Mouse (Mus musculus) limb, embryonic 12.5 days (tissue): ENCODE results near the gene Zhx3. TPM values are rescaled to one million over a fixed set of nuclear protein-coding genes. Genes with fewer than 3 reads are reported as not detected.

Source experiments
- ATAC-seq: fragments of 200-750 bp; cut with Nextera tagmentation; 2 replicates; pipeline ENCODE4 v1.8.0; 2017; ENCODE audit warnings: low read depth, moderate TSS enrichment; ENCODE audit not compliant: insufficient number of reproducible peaks, insufficient read depth, low FRiP score, low TSS enrichment
- H3K27ac ChIP-seq: fragments of 300-500 bp; sonication (generic); 2 replicates; pipeline ENCODE4 v1.5.1; 2016; ENCODE audit warnings: mild to moderate bottlenecking, moderate library complexity
- H3K27me3 ChIP-seq: fragments of 300-500 bp; sonication (generic); 2 replicates; pipeline ENCODE4 v1.6.1; 2016; ENCODE audit warnings: mild to moderate bottlenecking, moderate library complexity
- H3K36me3 ChIP-seq: fragments of 300-500 bp; sonication (generic); 2 replicates; pipeline ENCODE4 v1.6.1; 2016; ENCODE audit warnings: mild to moderate bottlenecking, moderate library complexity
- H3K4me1 ChIP-seq: fragments of 300-500 bp; sonication (generic); replicated peaks from 2 replicates; pipeline ENCODE4 v1.6.1; 2016
- H3K4me2 ChIP-seq: fragments of 300-500 bp; sonication (generic); 2 replicates; pipeline ENCODE4 v1.6.1; 2016; ENCODE audit warnings: mild to moderate bottlenecking, moderate library complexity
- H3K4me3 ChIP-seq: fragments of 300-500 bp; sonication (generic); replicated peaks from 2 replicates; pipeline ENCODE4 v1.5.1; 2016; ENCODE audit warnings: mild to moderate bottlenecking
- H3K9ac ChIP-seq: fragments of 300-500 bp; sonication (generic); replicated peaks from 2 replicates; pipeline ENCODE4 v1.6.1; 2016; ENCODE audit warnings: mild to moderate bottlenecking, moderate library complexity
- H3K9me3 ChIP-seq: fragments of 300-500 bp; sonication (generic); 2 replicates; pipeline ENCODE4 v1.6.1; 2016; ENCODE audit warnings: mild to moderate bottlenecking, moderate library complexity
- WGBS: fragments of 180-500 bp; shearing (Covaris S2); methylation state at CpG from one replicate; pipeline ENCODE4 v1.1.7; 2016; 5-methylcytosine and 5-hydroxymethylcytosine counted together
- polyA plus RNA-seq: library from polyadenylated mRNA; unstranded; fragments of >200 nt; fragmentation: Nextera tagmentation; extraction: Ambion mirVana; gene quantifications from 2 replicates; pipeline ENCODE4 v1.2.1, GENCODE M21; 2016

Zhx3 gene
- polyA plus RNA-seq, 1 experiment from 2014 or later, result 10.4 TPM

DNA sequence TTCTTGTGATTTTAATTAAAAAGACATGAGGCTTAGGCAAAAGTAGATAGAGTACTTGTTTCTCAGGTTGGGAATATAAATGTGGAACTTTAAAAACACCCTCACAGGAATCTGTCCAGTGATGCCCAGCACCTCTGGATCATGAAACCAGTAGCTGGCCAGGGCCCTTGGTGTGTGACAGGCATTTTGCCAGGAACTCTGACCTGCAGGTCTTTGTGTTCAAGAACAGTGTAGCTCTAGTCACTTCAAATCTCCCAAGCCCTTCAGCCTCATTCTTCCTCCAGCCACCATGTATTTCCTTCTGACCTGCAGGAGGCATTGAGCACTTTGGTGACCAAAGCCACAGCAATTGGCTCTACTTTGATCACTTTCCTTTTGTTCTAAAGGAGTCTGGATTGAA lies 102.4 kb downstream of the Zhx3 start:
- Histone ChIP-seq H3K4me3 (no peak overlapping the region), H3K9me3 (no peaks in the 10 kb centered on the region), H3K4me2 (no peak overlapping the region), H3K36me3 (peaks cover 38% of the 10 kb centered on the region), H3K27me3 (no peaks in the 10 kb centered on the region), H3K9ac (no peak overlapping the region), H3K27ac (no peak overlapping the region), H3K4me1 (no peaks in the 10 kb centered on the region)
- ATAC-seq, result no peak

DNA sequence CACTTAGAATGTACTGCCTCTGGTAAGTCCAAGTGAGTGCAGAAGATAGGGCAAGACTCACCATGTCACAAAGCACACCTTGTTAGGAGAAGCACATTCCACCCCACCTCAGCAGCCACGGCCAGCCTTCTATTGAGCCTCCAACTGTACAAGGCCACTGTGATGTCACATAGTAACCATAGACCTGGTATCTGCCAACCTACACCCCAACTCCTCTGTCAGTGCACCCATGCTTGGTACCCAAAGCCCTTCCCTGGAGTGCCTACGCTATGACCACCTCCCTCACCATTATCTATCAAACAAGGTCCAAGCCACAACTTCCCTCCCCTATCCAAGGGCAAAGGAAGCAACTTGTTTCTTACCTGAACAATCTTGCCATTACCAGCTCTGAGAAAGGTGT lies 103.8 kb downstream of the Zhx3 start:
- H3K27ac ChIP-seq, result no peak overlapping the region
- no peak for ATAC-seq
- WGBS, result 95% methylated on average over 2 of the region's 2 CpGs

DNA sequence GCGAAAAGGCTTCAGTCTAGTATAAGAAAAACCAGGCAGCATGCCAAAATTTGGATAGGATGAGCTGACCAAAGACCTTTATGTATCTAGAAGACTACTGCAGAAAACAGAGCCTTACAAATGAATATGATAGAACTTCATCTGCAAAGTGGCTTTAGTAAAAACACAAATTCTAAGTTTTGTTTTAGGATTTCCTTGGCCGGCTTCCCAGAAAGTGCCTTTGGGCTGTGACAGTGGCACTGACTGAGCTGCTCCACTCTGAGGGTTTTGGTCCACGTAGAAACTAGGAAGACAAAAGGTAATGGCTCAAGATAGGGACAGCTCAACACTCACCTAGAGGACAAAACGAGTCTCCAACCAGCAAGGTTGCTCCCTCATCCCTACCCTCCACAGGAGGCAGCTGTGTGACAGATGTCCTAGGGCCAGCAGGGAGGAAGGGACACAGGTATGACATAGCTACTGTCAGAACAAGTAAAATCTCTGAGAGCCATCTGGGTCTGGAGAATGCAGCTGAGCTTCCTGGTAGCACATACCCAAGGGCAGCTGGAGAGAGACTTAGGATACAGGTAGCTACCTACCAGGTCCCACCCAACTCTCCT lies 104.6 kb downstream of the Zhx3 start:
- Histone ChIP-seq H3K9me3 (no peaks in the 10 kb centered on the region), H3K4me3 (no peak overlapping the region), H3K4me2 (no peak overlapping the region), H3K27me3 (no peaks in the 10 kb centered on the region), H3K4me1 (no peaks in the 10 kb centered on the region), H3K27ac (no peak overlapping the region), H3K9ac (no peak overlapping the region), H3K36me3 (peaks cover 60% of the 10 kb centered on the region)
- 89% methylated on average over 4 of the region's 4 CpGs for WGBS
- no peak for ATAC-seq

More for the DNA sequence above, 103.8 kb downstream of the Zhx3 start:
- Histone ChIP-seq H3K9ac (no peak overlapping the region), H3K27me3 (no peaks in the 10 kb centered on the region), H3K4me2 (no peak overlapping the region), H3K4me3 (no peak overlapping the region), H3K4me1 (no peaks in the 10 kb centered on the region), H3K9me3 (no peaks in the 10 kb centered on the region), H3K36me3 (peaks cover 52% of the 10 kb centered on the region)

DNA sequence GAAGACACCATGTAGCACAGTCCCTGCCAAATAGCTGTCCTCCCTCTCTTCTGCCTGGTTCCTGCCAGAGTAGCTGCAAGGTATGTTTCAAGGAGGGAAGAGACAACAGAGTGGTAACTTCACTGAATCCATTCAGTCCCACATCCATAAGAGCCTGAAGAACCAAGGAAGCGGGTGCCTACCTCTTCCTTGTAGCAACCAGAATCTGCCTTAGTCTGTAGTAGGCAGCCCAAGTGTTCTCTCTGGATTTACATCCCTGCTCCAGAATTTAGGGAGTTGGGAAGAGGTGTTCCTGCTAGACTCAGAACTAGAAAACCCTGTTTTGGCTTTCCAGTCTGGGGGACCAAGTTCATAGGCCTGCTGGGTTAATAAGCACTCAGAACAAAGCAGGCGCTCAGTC lies 105.6 kb downstream of the Zhx3 start:
- 90% methylated on average over 2 of the region's 2 CpGs for WGBS
- H3K36me3 ChIP-seq, result peaks cover 70% of the 10 kb centered on the region
- H3K4me1 ChIP-seq, result no peaks in the 10 kb centered on the region
- no peaks in the 10 kb centered on the region for H3K9me3 ChIP-seq
- no peak overlapping the region for H3K27ac ChIP-seq
- H3K4me3 ChIP-seq, result no peak overlapping the region
- H3K27me3 ChIP-seq, result no peaks in the 10 kb centered on the region
- ATAC-seq, result no peak
- no peak overlapping the region for H3K9ac ChIP-seq
- no peak overlapping the region for H3K4me2 ChIP-seq

DNA sequence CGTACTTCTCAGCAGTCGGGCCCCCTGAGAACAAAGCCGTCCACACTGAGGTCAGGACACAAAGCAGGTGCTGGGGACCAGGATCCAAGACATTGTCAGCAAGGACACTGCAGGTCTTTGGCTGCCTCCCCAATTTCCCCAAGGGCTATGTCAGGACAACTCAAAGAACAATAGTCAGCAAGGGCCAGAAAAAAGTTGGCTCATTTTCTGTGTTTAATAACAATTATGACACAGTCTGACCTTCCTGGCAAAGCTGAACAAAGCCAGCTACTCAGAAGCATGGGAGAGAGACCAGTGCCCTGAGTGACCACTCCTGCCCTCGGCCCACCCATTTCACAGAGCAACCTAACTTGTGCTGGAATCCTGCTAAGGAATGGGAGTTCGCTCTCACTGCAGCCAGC lies 106.4 kb downstream of the Zhx3 start:
- Histone ChIP-seq H3K4me1 (no peaks in the 10 kb centered on the region), H3K4me3 (no peak overlapping the region), H3K27ac (no peak overlapping the region), H3K9ac (no peak overlapping the region), H3K36me3 (peaks cover 78% of the 10 kb centered on the region), H3K4me2 (no peak overlapping the region), H3K9me3 (no peaks in the 10 kb centered on the region), H3K27me3 (no peaks in the 10 kb centered on the region)
- no peak for ATAC-seq
- 82% methylated on average over 5 of the region's 5 CpGs for WGBS

DNA sequence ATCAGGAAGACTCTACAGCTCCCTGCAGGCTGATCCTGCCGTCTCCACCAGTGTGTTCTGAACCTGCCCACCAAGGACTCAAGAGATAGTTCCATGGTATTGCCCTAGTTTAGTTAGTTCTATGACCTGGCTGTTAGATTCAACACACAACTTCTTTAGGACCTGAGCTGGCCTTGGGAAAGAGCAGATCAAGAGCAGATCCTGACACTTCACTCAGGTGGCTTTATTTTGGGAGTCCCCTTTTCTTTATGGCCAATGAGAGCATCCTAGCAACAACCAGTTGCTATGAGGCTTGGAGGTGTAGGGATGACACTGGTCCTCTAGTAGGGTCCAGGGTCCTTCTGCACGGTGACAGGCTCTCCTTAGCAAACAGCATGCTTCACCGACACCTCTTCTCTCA lies 107.7 kb downstream of the Zhx3 start:
- Histone ChIP-seq H3K27me3 (no peaks in the 10 kb centered on the region), H3K4me1 (no peaks in the 10 kb centered on the region), H3K4me3 (no peak overlapping the region), H3K4me2 (no peak overlapping the region), H3K9me3 (no peaks in the 10 kb centered on the region), H3K36me3 (peaks cover 88% of the 10 kb centered on the region), H3K27ac (no peak overlapping the region), H3K9ac (no peak overlapping the region)
- ATAC-seq, result no peak
- WGBS, result 94% methylated on average over 3 of the region's 3 CpGs

DNA sequence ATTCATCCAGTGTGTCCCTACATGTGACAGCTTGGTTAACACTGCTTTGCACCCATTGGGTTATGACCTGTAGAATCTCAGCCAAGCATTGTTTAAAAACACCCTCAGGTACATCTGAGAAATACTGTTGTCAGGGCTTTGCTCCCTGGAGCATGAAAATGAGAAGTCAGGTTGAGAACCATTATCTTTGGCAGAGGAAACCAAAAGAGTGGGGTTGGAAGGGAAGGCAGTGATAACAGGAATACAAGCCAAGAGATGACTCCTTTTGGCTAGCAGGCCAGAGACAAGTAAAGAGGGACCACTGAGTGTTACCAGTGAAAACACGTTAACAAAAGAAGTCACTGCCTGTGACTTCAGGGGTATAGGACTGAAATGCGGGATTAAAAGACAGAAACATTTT lies 108.4 kb downstream of the Zhx3 start:
- H3K4me1 ChIP-seq, result no peaks in the 10 kb centered on the region
- no peaks in the 10 kb centered on the region for H3K27me3 ChIP-seq
- H3K4me2 ChIP-seq, result no peak overlapping the region
- H3K4me3 ChIP-seq, result no peak overlapping the region
- peaks cover 93% of the 10 kb centered on the region for H3K36me3 ChIP-seq
- no peaks in the 10 kb centered on the region for H3K9me3 ChIP-seq
- 94% methylated on average over 2 of the region's 2 CpGs for WGBS
- ATAC-seq, result no peak
- no peak overlapping the region for H3K27ac ChIP-seq
- H3K9ac ChIP-seq, result no peak overlapping the region

DNA sequence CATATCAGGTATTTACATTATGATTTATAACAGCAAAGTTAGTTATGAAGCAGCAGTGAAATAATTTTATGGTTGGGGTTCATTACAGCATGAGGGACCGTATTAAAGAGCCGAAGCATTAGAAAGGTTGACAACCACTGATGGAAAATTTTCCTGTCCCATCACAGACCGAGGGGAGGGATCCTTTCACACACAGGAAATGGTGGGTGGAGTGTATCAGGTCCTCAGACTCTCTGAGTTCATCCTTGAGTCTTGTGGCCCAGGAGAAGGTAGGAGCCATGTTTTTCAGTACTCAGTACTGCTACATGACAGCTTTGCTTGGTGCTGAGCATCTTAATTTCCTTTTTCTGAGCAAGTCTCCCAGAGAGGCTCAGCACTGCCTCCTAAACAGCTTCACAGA lies 109.0 kb downstream of the Zhx3 start:
- H3K27ac ChIP-seq, result no peak overlapping the region
- no peak overlapping the region for H3K4me3 ChIP-seq
- no peaks in the 10 kb centered on the region for H3K4me1 ChIP-seq
- H3K4me2 ChIP-seq, result no peak overlapping the region
- peaks cover 95% of the 10 kb centered on the region for H3K36me3 ChIP-seq
- H3K9me3 ChIP-seq, result no peaks in the 10 kb centered on the region
- H3K27me3 ChIP-seq, result no peaks in the 10 kb centered on the region
- 84% methylated on average over 3 of the region's 3 CpGs for WGBS
- H3K9ac ChIP-seq, result no peak overlapping the region
- ATAC-seq, result no peak

DNA sequence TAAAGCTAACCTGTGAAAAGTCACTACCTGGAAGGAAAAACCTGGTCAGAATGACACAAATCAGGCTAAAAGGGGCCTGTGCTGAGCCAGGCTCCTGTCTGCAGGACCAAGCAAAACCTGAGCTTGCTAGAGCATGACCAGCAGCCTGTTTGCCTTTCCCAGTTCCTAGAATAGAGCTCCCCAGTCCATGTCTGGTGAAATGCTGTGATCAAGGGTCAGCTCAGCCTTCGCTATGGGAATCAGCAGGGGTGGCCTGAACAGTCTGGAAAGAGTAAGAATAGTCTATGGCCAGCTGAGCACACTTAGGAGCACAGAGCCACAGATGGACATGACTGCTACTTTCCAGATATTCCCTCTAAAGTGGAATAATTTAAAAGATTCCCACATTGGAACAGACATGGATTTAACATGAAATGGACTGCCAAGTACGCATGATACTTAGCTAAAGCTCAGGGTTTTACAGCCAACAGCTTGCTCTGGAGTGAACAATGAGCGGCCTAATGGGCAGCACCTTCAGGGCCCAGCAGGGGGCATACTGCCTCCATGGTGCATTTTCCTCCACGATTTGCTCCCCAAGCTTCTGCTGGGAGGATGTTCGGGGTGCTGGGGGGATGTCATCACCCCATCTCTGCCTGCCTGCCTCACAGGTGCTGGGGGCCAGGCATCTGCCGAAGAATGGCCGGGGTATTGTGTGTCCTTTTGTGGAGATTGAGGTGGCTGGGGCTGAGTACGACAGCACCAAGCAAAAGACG lies 112.2 kb downstream of the Zhx3 start:
- 88% methylated on average over 9 of the region's 9 CpGs for WGBS
- peaks cover 99% of the 10 kb centered on the region for H3K36me3 ChIP-seq
- no peak for ATAC-seq
- H3K27ac ChIP-seq, result no peak overlapping the region
- H3K4me1 ChIP-seq, result no peaks in the 10 kb centered on the region
- no peaks in the 10 kb centered on the region for H3K27me3 ChIP-seq
- H3K4me2 ChIP-seq, result no peak overlapping the region
- H3K9me3 ChIP-seq, result no peaks in the 10 kb centered on the region
- no peak overlapping the region for H3K4me3 ChIP-seq
- H3K9ac ChIP-seq, result no peak overlapping the region

DNA sequence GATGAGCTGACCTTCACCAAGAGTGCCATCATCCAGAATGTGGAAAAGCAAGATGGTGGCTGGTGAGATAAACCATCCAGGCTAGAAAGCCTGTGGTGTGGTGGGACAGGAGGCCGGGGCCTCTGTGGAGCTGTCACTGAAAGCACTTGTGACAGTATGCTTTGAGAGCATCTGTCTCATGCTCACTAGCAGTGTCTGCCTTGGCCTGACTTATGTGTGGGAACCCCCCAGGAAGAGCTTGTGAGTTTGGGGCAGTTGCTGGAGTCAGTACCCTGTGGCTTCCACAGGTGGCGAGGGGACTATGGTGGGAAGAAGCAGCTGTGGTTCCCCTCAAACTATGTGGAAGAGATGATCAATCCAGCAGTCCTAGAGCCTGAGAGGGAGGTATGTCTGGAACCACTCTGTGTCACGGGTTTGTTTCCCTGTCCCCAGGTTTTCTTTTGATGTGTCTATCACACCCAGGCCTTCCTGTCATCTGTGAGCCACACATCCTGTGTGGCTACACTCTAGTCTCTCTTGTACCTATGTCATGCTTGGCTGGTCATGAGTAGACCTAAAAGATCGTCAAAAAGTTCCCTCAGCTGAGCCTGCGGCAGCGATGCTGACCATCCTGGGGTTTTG lies 116.1 kb downstream of the Zhx3 start:
- Histone ChIP-seq H3K9me3 (no peaks in the 10 kb centered on the region), H3K27ac (no peak overlapping the region), H3K27me3 (no peaks in the 10 kb centered on the region), H3K4me3 (no peak overlapping the region), H3K9ac (no peak overlapping the region), H3K4me1 (no peaks in the 10 kb centered on the region), H3K36me3 (peaks cover 100% of the 10 kb centered on the region), H3K4me2 (no peak overlapping the region)
- no peak for ATAC-seq
- 89% methylated on average over 6 of the region's 6 CpGs for WGBS

DNA sequence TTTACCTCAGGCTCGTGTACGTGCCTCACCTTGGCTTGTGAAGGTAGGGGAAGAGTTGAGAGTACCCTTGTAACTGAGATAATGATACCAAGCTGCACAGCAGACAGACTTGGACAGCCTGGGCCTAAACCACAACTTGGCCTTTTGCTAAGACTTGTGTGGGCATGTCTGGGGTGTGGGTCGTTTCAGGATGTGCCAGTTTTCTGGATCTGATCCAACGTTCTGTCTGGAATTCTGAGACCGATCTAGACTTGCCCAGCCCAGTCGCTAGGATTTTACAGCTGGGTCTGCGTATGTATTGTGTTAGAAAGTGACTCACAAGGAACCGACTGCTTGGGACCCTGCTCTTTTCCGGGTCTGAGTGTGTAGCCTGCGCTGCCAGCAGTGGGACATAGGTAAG lies 125.7 kb downstream of the Zhx3 start:
- Histone ChIP-seq H3K27me3 (no peaks in the 10 kb centered on the region), H3K4me3 (no peak overlapping the region), H3K36me3 (peaks cover 85% of the 10 kb centered on the region), H3K9ac (no peak overlapping the region), H3K9me3 (no peaks in the 10 kb centered on the region), H3K4me1 (peaks cover 4% of the 10 kb centered on the region; the same call in 1 of the 2 replicates), H3K4me2 (no peak overlapping the region), H3K27ac (no peak overlapping the region)
- no peak for ATAC-seq
- 86% methylated on average over 10 of the region's 10 CpGs for WGBS
